Mouse (Mus musculus) neural tube, embryonic 12.5 days (tissue): ENCODE measurements around the gene Fanca. TPM values are rescaled to one million over a fixed set of nuclear protein-coding genes. Genes with fewer than 3 reads are reported as not detected.
"Not testable (repeated sequence)": the region's sequence is repeated elsewhere in the genome, so short reads cannot be mapped to it uniquely, and the experiment has no call there.

Experiments used
- ATAC-seq: fragments of 200-750 bp; cut with Nextera tagmentation; 2 replicates; pipeline ENCODE4 v1.8.0; 2017; ENCODE audit warnings: low read depth, mild to moderate bottlenecking, moderate TSS enrichment, moderate library complexity; ENCODE audit not compliant: low FRiP score
- H3K27ac ChIP-seq: fragments of 300-500 bp; sonication (generic); 2 replicates; pipeline ENCODE4 v1.5.1; 2016
- H3K27me3 ChIP-seq: fragments of 300-500 bp; sonication (generic); replicated peaks from 2 replicates; pipeline ENCODE4 v1.6.1; 2016; ENCODE audit warnings: mild to moderate bottlenecking
- H3K36me3 ChIP-seq: fragments of 300-500 bp; sonication (generic); 2 replicates; pipeline ENCODE4 v1.6.1; 2016; ENCODE audit warnings: mild to moderate bottlenecking
- H3K4me1 ChIP-seq: fragments of 300-500 bp; sonication (generic); 2 replicates; pipeline ENCODE4 v1.6.1; 2016
- H3K4me2 ChIP-seq: fragments of 300-500 bp; sonication (generic); replicated peaks from 2 replicates; pipeline ENCODE4 v1.6.1; 2016; ENCODE audit warnings: mild to moderate bottlenecking
- H3K4me3 ChIP-seq: fragments of 300-500 bp; sonication (generic); 2 replicates; pipeline ENCODE4 v1.5.1; 2016
- H3K9ac ChIP-seq: fragments of 300-500 bp; sonication (generic); 2 replicates; pipeline ENCODE4 v1.6.1; 2016; ENCODE audit warnings: mild to moderate bottlenecking
- H3K9me3 ChIP-seq: fragments of 300-500 bp; sonication (generic); 2 replicates; pipeline ENCODE4 v1.6.1; 2016; ENCODE audit warnings: mild to moderate bottlenecking
- WGBS: fragments of 180-500 bp; shearing (Covaris S2); methylation state at CpG from one replicate; pipeline ENCODE4 v1.1.7; 2016; 5-methylcytosine and 5-hydroxymethylcytosine counted together
- polyA plus RNA-seq: library from polyadenylated mRNA; unstranded; fragments of >200 nt; fragmentation: Nextera tagmentation; extraction: Ambion mirVana; gene quantifications from 2 replicates; pipeline ENCODE4 v1.2.1, GENCODE M21; 2016

Gene Fanca
- polyA plus RNA-seq, 1 experiment from 2014 or later: 24.6 TPM

GRCm38 (mm10) chr8:123235520-123236497 is 82.6 kb downstream of the Fanca start, which contains the start of gene Spata2l:
Gene Spata2l (minus strand): TSS chr8:123236233.
- Histone ChIP-seq H3K27me3 (peaks cover 38% of the 10 kb centered on the region), H3K9ac (peak within 1 kb of the TSS; percentile 64), H3K4me3 (peak within 1 kb of the TSS; percentile 44), H3K4me2 (peak within 1 kb of the TSS; percentile 78), H3K36me3 (no peaks in the 10 kb centered on the region), H3K4me1 (peaks cover 27% of the 10 kb centered on the region), H3K27ac (no peak within 1 kb of the TSS), H3K9me3 (no peaks in the 10 kb centered on the region)
- 2% methylated on average over 57 of the region's 57 CpGs for WGBS
- ATAC-seq: peak; percentile 71

GRCm38 (mm10) chr8:123234918-123235519 is 83.4 kb downstream of the Fanca start:
- H3K27ac ChIP-seq: no peak overlapping the region
- no peak for ATAC-seq
- H3K4me3 ChIP-seq: peak overlapping the region; percentile 44
- H3K36me3 ChIP-seq: peaks cover 4% of the 10 kb centered on the region; the same call in 1 of the 2 replicates
- H3K9ac ChIP-seq: peak overlapping the region; percentile 64; the same call in 1 of the 2 replicates
- 33% methylated on average over 13 of the region's 13 CpGs for WGBS
- H3K4me2 ChIP-seq: peak overlapping the region; percentile 78
- H3K9me3 ChIP-seq: no peaks in the 10 kb centered on the region
- H3K27me3 ChIP-seq: peaks cover 38% of the 10 kb centered on the region
- peaks cover 27% of the 10 kb centered on the region for H3K4me1 ChIP-seq

- H3K27ac ChIP-seq: no peak overlapping the region
- peaks cover 27% of the 10 kb centered on the region for H3K4me1 ChIP-seq
- no peak overlapping the region for H3K4me2 ChIP-seq
- ATAC-seq: no peak
- no peak overlapping the region for H3K9ac ChIP-seq
- no peaks in the 10 kb centered on the region for H3K9me3 ChIP-seq
- H3K4me3 ChIP-seq: no peak overlapping the region
- peaks cover 38% of the 10 kb centered on the region for H3K27me3 ChIP-seq
- H3K36me3 ChIP-seq: peaks cover 12% of the 10 kb centered on the region
- WGBS: 76% methylated on average over 11 of the region's 11 CpGs
Observed at GRCm38 (mm10) chr8:123233760-123234159, 84.6 kb downstream of the Fanca start.

- Histone ChIP-seq H3K36me3 (peaks cover 17% of the 10 kb centered on the region), H3K9me3 (no peaks in the 10 kb centered on the region), H3K9ac (no peak overlapping the region), H3K4me3 (no peak overlapping the region), H3K4me2 (no peak overlapping the region; the same call in 1 of the 2 replicates), H3K27ac (no peak overlapping the region), H3K27me3 (peaks cover 38% of the 10 kb centered on the region), H3K4me1 (peaks cover 27% of the 10 kb centered on the region)
- ATAC-seq: no peak
- 59% methylated on average over 13 of the region's 13 CpGs for WGBS
Observed at GRCm38 (mm10) chr8:123233300-123233699, 85.1 kb downstream of the Fanca start.

GRCm38 (mm10) chr8:123232553-123232952 is 85.8 kb downstream of the Fanca start:
- no peak overlapping the region for H3K27ac ChIP-seq
- H3K4me2 ChIP-seq: no peak overlapping the region
- peaks cover 23% of the 10 kb centered on the region for H3K36me3 ChIP-seq
- H3K9ac ChIP-seq: no peak overlapping the region
- 20% methylated on average over 7 of the region's 7 CpGs for WGBS
- H3K9me3 ChIP-seq: no peaks in the 10 kb centered on the region
- H3K4me3 ChIP-seq: no peak overlapping the region
- peaks cover 27% of the 10 kb centered on the region for H3K4me1 ChIP-seq
- peaks cover 38% of the 10 kb centered on the region for H3K27me3 ChIP-seq
- no peak for ATAC-seq

- no peak overlapping the region for H3K4me3 ChIP-seq
- H3K9me3 ChIP-seq: no peaks in the 10 kb centered on the region
- H3K27ac ChIP-seq: no peak overlapping the region
- peaks cover 27% of the 10 kb centered on the region for H3K4me1 ChIP-seq
- ATAC-seq: no peak
- H3K4me2 ChIP-seq: no peak overlapping the region
- peaks cover 31% of the 10 kb centered on the region for H3K36me3 ChIP-seq
- peaks cover 31% of the 10 kb centered on the region for H3K27me3 ChIP-seq
- WGBS: 52% methylated on average over 5 of the region's 5 CpGs
- no peak overlapping the region for H3K9ac ChIP-seq
Observed at GRCm38 (mm10) chr8:123231742-123232141, 86.6 kb downstream of the Fanca start.

GRCm38 (mm10) chr8:123230326-123230725 is 88.0 kb downstream of the Fanca start:
- not testable (repeated sequence) for H3K9me3 ChIP-seq, H3K27ac ChIP-seq, H3K4me3 ChIP-seq, H3K4me2 ChIP-seq, H3K9ac ChIP-seq, ATAC-seq
- 86% methylated on average over 11 of the region's 11 CpGs for WGBS
- Histone ChIP-seq H3K27me3 (peaks cover 26% of the 10 kb centered on the region), H3K4me1 (peaks cover 20% of the 10 kb centered on the region), H3K36me3 (peaks cover 35% of the 10 kb centered on the region)

- ATAC-seq: no peak
- Histone ChIP-seq H3K27ac (no peak overlapping the region), H3K4me3 (no peak overlapping the region), H3K4me2 (no peak overlapping the region), H3K9ac (no peak overlapping the region), H3K9me3 (no peaks in the 10 kb centered on the region), H3K36me3 (peaks cover 35% of the 10 kb centered on the region), H3K4me1 (peaks cover 18% of the 10 kb centered on the region), H3K27me3 (peaks cover 13% of the 10 kb centered on the region)
- WGBS: 95% methylated on average over 1 of the region's 1 CpGs
Observed at GRCm38 (mm10) chr8:123228416-123228815, 90.0 kb downstream of the Fanca start.

- Histone ChIP-seq H3K27me3 (no peaks in the 10 kb centered on the region), H3K9me3 (no peaks in the 10 kb centered on the region), H3K9ac (peak within 1 kb of the TSS; percentile 78), H3K27ac (peak within 1 kb of the TSS; percentile 59; the same call in 1 of the 2 replicates), H3K4me2 (peak within 1 kb of the TSS; percentile 96), H3K4me1 (peaks cover 14% of the 10 kb centered on the region), H3K4me3 (peak within 1 kb of the TSS; percentile 59), H3K36me3 (peaks cover 29% of the 10 kb centered on the region)
- WGBS: 3% methylated on average over 59 of the region's 59 CpGs
- peak; percentile 84 for ATAC-seq
Observed at GRCm38 (mm10) chr8:123224278-123225266, 93.8 kb downstream of the Fanca start, which contains the start of gene Cdk10. Gene Cdk10 (plus strand): TSS chr8:123224842.

- ATAC-seq: no peak
- H3K9me3 ChIP-seq: no peaks in the 10 kb centered on the region
- WGBS: 88% methylated on average over 1 of the region's 1 CpGs
Observed at GRCm38 (mm10) chr8:123220917-123221316, 97.5 kb downstream of the Fanca start.

More at GRCm38 (mm10) chr8:123220917-123221316, 97.5 kb downstream of the Fanca start:
- no peak overlapping the region for H3K4me3 ChIP-seq
- H3K4me1 ChIP-seq: peaks cover 14% of the 10 kb centered on the region
- no peak overlapping the region for H3K9ac ChIP-seq
- no peak overlapping the region for H3K27ac ChIP-seq
- H3K4me2 ChIP-seq: no peak overlapping the region
- H3K27me3 ChIP-seq: no peaks in the 10 kb centered on the region
- H3K36me3 ChIP-seq: no peaks in the 10 kb centered on the region
